Mouse (Mus musculus) limb, embryonic 10.5 days (tissue): ENCODE data around the gene St6galnac3. TPM values are rescaled to one million over a fixed set of nuclear protein-coding genes. Genes with fewer than 3 reads are reported as not detected.
A peak's percentile ranks its signal among the peaks of the same experiment; 100 is the strongest.

ENCODE experiments used
- DNase-seq: peaks from one replicate; pipeline ENCODE4 v3.0.0-alpha.2; 2017; ENCODE audit warnings: low spot score
- H3K27ac ChIP-seq: fragments of 300-500 bp; sonication (generic); 2 replicates; pipeline ENCODE4 v1.5.1; 2016; ENCODE audit warnings: mild to moderate bottlenecking
- H3K27me3 ChIP-seq: fragments of 300-500 bp; sonication (generic); 2 replicates; pipeline ENCODE4 v1.6.1; 2016; ENCODE audit warnings: low read depth, mild to moderate bottlenecking; ENCODE audit not compliant: poor library complexity, severe bottlenecking
- H3K36me3 ChIP-seq: fragments of 300-500 bp; sonication (generic); 2 replicates; pipeline ENCODE4 v1.6.1; 2016; ENCODE audit warnings: mild to moderate bottlenecking, moderate library complexity
- H3K4me1 ChIP-seq: fragments of 300-500 bp; sonication (generic); 2 replicates; pipeline ENCODE4 v1.6.1; 2016
- H3K4me3 ChIP-seq: fragments of 300-500 bp; sonication (generic); 2 replicates; pipeline ENCODE4 v1.5.1; 2016; ENCODE audit warnings: mild to moderate bottlenecking, moderate library complexity
- H3K9me3 ChIP-seq: fragments of 300-500 bp; sonication (generic); replicated peaks from 2 replicates; pipeline ENCODE4 v1.6.1; 2016; ENCODE audit warnings: mild to moderate bottlenecking
- WGBS: fragments of 180-500 bp; shearing (Covaris S2); methylation state at CpG from one replicate; pipeline ENCODE4 v1.1.7; 2016; 5-methylcytosine and 5-hydroxymethylcytosine counted together
- polyA plus RNA-seq: library from polyadenylated mRNA; unstranded; fragments of >200 nt; fragmentation: Nextera tagmentation; extraction: Ambion mirVana; gene quantifications from 2 replicates; pipeline ENCODE4 v1.2.1, GENCODE M21; 2016

Gene St6galnac3
- polyA plus RNA-seq, 1 experiment from 2014 or later, result 53.3 TPM

GRCm38 (mm10) chr3:153658051-153658777, 66.8 kb downstream of the St6galnac3 start:
- 81% methylated on average over 22 of the region's 22 CpGs for WGBS
- H3K4me3 ChIP-seq, result no peak overlapping the region
- H3K27me3 ChIP-seq, result no peaks in the 10 kb centered on the region
- H3K9me3 ChIP-seq, result no peaks in the 10 kb centered on the region
- no peaks in the 10 kb centered on the region for H3K36me3 ChIP-seq
- no peak overlapping the region for H3K27ac ChIP-seq
- peaks cover 18% of the 10 kb centered on the region for H3K4me1 ChIP-seq
- peak; percentile 57 for DNase-seq

DNA sequence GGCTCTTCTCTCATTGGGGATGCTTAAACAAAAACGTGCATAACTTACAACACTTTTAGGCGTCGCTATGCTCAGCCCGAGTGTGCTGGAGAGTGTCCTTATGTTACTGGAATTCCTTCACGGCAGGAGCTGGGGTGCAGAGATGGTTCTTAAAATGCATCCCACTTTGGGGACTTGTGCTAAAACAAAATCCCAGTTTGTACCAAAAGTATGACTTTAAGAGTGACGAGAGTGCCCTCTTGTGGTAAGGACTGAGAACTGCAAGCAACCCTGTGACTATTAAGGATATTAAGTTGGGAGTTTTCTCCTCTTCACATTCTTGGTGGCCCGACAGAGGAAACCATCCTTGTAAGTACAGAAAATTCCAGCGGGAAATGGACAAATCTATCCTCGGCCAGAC, 69.9 kb downstream of the St6galnac3 start:
- Histone ChIP-seq H3K27me3 (no peaks in the 10 kb centered on the region), H3K4me3 (no peak overlapping the region), H3K9me3 (no peaks in the 10 kb centered on the region), H3K4me1 (peaks cover 22% of the 10 kb centered on the region), H3K36me3 (peaks cover 2% of the 10 kb centered on the region; the same call in 1 of the 2 replicates), H3K27ac (no peak overlapping the region)
- WGBS, result 37% methylated on average over 9 of the region's 9 CpGs
- DNase-seq, result peak; percentile 69

DNA sequence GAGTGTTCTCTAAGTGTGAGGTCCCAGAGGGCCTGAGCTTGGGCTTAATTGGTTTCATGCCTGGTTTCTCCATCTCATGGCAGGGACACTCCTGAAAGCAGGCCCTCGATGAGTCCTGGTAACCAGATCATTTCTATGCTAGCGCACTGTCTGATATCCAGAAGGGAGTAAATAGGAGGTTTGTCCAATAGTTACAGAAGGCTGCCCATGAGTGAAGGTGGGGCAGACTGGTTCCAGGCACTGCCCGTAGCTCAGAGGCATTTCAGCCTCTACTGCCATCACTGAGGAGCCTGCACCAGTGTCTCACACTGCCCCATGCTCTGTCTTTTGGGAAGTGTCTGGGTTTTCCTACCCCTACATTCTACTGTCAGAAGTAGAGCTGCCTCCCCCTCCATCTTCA, 72.1 kb downstream of the St6galnac3 start:
- Histone ChIP-seq H3K9me3 (no peaks in the 10 kb centered on the region), H3K36me3 (peaks cover 7% of the 10 kb centered on the region; the same call in 1 of the 2 replicates), H3K4me3 (no peak overlapping the region), H3K27me3 (no peaks in the 10 kb centered on the region), H3K27ac (no peak overlapping the region), H3K4me1 (peaks cover 18% of the 10 kb centered on the region)
- 83% methylated on average over 3 of the region's 3 CpGs for WGBS
- no peak for DNase-seq

DNA sequence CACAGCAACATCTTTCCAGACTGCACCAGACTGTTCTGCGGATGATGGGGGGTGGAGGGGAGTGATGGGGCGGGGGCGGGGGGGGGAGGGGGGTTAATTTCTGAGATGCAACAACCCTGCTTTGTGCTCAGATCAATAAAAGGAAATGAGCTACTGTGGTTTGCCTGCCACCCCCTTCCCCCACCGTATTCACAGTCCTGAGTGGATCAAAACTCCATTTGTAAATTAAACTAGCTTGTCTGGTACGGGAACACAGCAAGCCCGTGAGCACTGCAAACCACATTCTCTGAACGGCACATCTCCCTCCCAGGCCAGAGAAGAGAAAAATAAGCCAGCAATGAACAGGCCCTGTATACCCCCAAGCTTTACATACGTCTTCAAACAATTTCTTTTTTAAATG, 76.3 kb downstream of the St6galnac3 start:
- 85% methylated on average over 8 of the region's 8 CpGs for WGBS
- Histone ChIP-seq H3K4me1 (peaks cover 22% of the 10 kb centered on the region), H3K9me3 (no peaks in the 10 kb centered on the region), H3K4me3 (no peak overlapping the region), H3K27ac (no peak overlapping the region), H3K27me3 (no peaks in the 10 kb centered on the region), H3K36me3 (peaks cover 11% of the 10 kb centered on the region)
- no peak for DNase-seq

- Histone ChIP-seq H3K4me3 (no peak overlapping the region), H3K4me1 (peaks cover 16% of the 10 kb centered on the region; the same call in 1 of the 2 replicates), H3K27me3 (no peaks in the 10 kb centered on the region), H3K9me3 (no peaks in the 10 kb centered on the region), H3K36me3 (peaks cover 11% of the 10 kb centered on the region), H3K27ac (no peak overlapping the region)
- no peak for DNase-seq
- 79% methylated on average over 7 of the region's 7 CpGs for WGBS
These were observed 79.2 kb downstream of the St6galnac3 start for GRCm38 (mm10) chr3:153645803-153646202.

- no peak overlapping the region for H3K27ac ChIP-seq
- H3K4me3 ChIP-seq, result no peak overlapping the region
- H3K27me3 ChIP-seq, result no peaks in the 10 kb centered on the region
- H3K36me3 ChIP-seq, result peaks cover 3% of the 10 kb centered on the region
- no peak for DNase-seq
- H3K4me1 ChIP-seq, result peaks cover 16% of the 10 kb centered on the region; the same call in 1 of the 2 replicates
- H3K9me3 ChIP-seq, result no peaks in the 10 kb centered on the region
- 89% methylated on average over 20 of the region's 20 CpGs for WGBS
These were observed 81.0 kb downstream of the St6galnac3 start for GRCm38 (mm10) chr3:153643822-153644519.

GRCm38 (mm10) chr3:153642826-153643225, 82.1 kb downstream of the St6galnac3 start:
- Histone ChIP-seq H3K27ac (no peak overlapping the region), H3K36me3 (peaks cover 3% of the 10 kb centered on the region), H3K4me3 (no peak overlapping the region), H3K27me3 (no peaks in the 10 kb centered on the region), H3K4me1 (peaks cover 16% of the 10 kb centered on the region; the same call in 1 of the 2 replicates), H3K9me3 (no peaks in the 10 kb centered on the region)
- no peak for DNase-seq
- WGBS, result 95% methylated on average over 14 of the region's 14 CpGs

GRCm38 (mm10) chr3:153641805-153642204, 83.2 kb downstream of the St6galnac3 start:
- WGBS, result 91% methylated on average over 5 of the region's 5 CpGs

DNA sequence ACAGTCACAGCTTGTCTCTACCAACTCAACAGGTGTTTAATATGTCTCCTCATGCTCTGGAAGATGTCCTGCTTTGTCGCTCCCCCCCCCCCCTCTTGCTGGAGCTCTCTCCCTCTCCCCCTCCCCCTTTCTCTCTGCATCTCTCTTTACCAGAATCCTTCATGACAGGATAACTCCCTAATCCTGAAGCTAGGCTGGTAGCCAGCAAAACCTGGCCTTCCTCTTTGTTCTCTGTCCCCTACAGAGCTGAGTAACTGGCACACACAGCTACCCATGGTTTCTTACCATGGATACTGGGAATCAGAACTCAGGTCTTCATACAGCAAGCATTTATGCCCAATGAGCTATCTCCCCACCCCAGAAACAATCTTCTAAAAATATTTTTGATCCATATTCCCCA, 87.6 kb downstream of the St6galnac3 start:
- no peaks in the 10 kb centered on the region for H3K9me3 ChIP-seq
- peaks cover 30% of the 10 kb centered on the region for H3K4me1 ChIP-seq
- 80% methylated on average over 1 of the region's 1 CpGs for WGBS
- H3K27ac ChIP-seq, result no peak overlapping the region
- H3K36me3 ChIP-seq, result no peaks in the 10 kb centered on the region
- no peak overlapping the region for H3K4me3 ChIP-seq
- no peaks in the 10 kb centered on the region for H3K27me3 ChIP-seq
- DNase-seq, result no peak

More at GRCm38 (mm10) chr3:153641805-153642204, 83.2 kb downstream of the St6galnac3 start:
- no peak for DNase-seq
- Histone ChIP-seq H3K9me3 (no peaks in the 10 kb centered on the region), H3K27me3 (no peaks in the 10 kb centered on the region), H3K36me3 (no peaks in the 10 kb centered on the region), H3K4me3 (no peak overlapping the region), H3K27ac (no peak overlapping the region), H3K4me1 (peaks cover 18% of the 10 kb centered on the region; the same call in 1 of the 2 replicates)

GRCm38 (mm10) chr3:153636804-153637153, 88.2 kb downstream of the St6galnac3 start:
- Histone ChIP-seq H3K4me1 (peaks cover 29% of the 10 kb centered on the region), H3K4me3 (no peak overlapping the region), H3K27me3 (no peaks in the 10 kb centered on the region), H3K36me3 (no peaks in the 10 kb centered on the region), H3K9me3 (no peaks in the 10 kb centered on the region), H3K27ac (no peak overlapping the region)
- DNase-seq, result no peak
- WGBS, result 86% methylated on average over 7 of the region's 7 CpGs

GRCm38 (mm10) chr3:153636094-153636803, 88.7 kb downstream of the St6galnac3 start:
- Histone ChIP-seq H3K4me1 (peaks cover 28% of the 10 kb centered on the region), H3K27me3 (no peaks in the 10 kb centered on the region), H3K9me3 (no peaks in the 10 kb centered on the region), H3K27ac (no peak overlapping the region), H3K36me3 (no peaks in the 10 kb centered on the region), H3K4me3 (no peak overlapping the region)
- 68% methylated on average over 2 of the region's 2 CpGs for WGBS
- no peak for DNase-seq

DNA sequence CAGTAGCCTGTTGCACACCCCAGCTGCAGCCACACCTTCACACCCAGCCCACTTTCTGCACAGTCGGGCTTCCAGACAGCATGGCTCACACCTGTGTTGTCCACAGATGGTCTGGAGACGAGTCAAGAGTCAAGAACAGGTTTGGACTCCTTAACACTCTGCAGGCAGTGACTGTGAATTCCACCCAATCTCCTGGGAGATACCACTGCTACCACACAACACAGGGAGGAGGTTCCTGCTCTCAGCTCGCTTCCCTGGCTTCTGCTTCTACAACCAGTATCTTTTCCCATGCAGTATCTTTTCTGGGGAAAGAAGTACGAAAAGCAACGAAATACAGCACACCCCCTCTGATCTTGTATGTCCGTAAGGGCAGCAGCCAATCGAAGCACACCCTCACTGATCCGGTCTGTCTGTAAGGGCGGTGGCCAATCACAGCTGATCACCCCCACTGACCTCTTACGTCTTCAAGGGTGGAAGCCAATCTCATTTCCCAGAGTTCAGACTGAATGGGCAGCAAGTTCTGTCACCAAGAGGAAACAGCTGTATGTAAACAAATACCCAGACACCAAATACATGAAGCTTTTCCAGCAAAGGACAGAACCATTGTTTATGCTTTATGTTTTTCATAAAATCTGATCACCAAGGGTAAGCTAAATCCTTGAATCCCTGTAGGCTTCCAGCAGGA, 92.8 kb downstream of the St6galnac3 start:
- H3K27me3 ChIP-seq, result no peaks in the 10 kb centered on the region
- no peaks in the 10 kb centered on the region for H3K36me3 ChIP-seq
- 82% methylated on average over 10 of the region's 10 CpGs for WGBS
- H3K4me3 ChIP-seq, result no peak overlapping the region
- DNase-seq, result no peak
- no peaks in the 10 kb centered on the region for H3K9me3 ChIP-seq
- no peak overlapping the region for H3K27ac ChIP-seq
- H3K4me1 ChIP-seq, result peaks cover 25% of the 10 kb centered on the region
